20 mouse cellular contexts compared by ENCODE assay signal in the genomic region with DNA sequence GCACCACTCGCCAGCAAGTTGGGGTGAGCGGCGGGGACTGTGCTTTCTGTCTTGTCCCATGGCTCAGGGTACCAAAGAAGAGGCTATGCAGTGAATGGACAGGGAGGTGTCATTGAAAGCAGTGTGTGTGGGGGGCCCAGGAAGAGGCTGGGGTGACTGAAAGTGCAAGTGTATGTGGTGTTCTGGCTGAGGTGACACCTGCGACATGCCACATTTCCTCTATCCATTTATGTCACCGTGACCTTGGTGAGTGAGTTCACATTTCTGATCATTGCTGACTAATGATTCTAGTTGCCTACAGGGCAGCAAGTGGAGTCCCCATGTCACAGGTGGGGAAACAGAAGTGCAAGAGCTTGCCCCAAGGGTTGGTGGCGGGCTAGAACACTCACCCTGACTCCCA. TPM values are rescaled to one million over a fixed set of nuclear protein-coding genes. Genes with fewer than 3 reads are reported as not detected.
"Had no signal": no experiment of that assay in that cellular context is flagged by ENCODE, and none has a peak within 500 bp of the region (broad histone marks: within the 10 kb centered on the region; RNA-seq: fewer than 3 reads in every experiment).

No protein-coding gene starts in this region.

- H3K36me3 ChIP-seq: kidney, embryonic 15.5 days; limb, embryonic 10.5 days; liver, embryonic 15.5 days; midbrain, embryonic 15.5 days; neural tube, embryonic 13.5 days had no signal

- DNase-seq: kidney, adult 2 months; kidney, postnatal 25 days; layer of hippocampus, adult 9-11 months; lung, adult 2 months; lung, postnatal 4 days; retina, postnatal 1 day; right cerebral cortex, postnatal 4 days; spleen, adult 18-20 months; thymus, postnatal 25 days had no signal

- H3K27ac ChIP-seq: kidney, embryonic 15.5 days; left cerebral cortex, adult 2 months; limb, embryonic 10.5 days; liver, embryonic 15.5 days; midbrain, embryonic 15.5 days; neural tube, embryonic 13.5 days had no signal

- H3K4me2 ChIP-seq: kidney, embryonic 15.5 days; liver, embryonic 11.5 days; liver, embryonic 15.5 days; midbrain, embryonic 11.5 days; midbrain, embryonic 15.5 days; neural tube, embryonic 13.5 days had no signal

- H3K9me3 ChIP-seq: kidney, embryonic 15.5 days; limb, embryonic 10.5 days; liver, embryonic 15.5 days; megakaryocyte, embryonic 14.5 days; midbrain, embryonic 15.5 days; neural tube, embryonic 13.5 days had no signal

- H3K4me3 ChIP-seq: kidney, embryonic 15.5 days; left cerebral cortex, adult 2 months; limb, embryonic 10.5 days; liver, embryonic 15.5 days; megakaryocyte, embryonic 14.5 days; midbrain, embryonic 15.5 days; neural tube, embryonic 13.5 days had no signal

- H3K9ac ChIP-seq: kidney, embryonic 15.5 days; liver, embryonic 15.5 days; midbrain, embryonic 15.5 days; neural tube, embryonic 13.5 days had no signal

- ATAC-seq: lung, postnatal 0 days; midbrain, embryonic 15.5 days had no signal

RNA-seq across cellular contexts. Expression of a gene that starts 11.1 kb away (rescaled TPM):
- polyA plus RNA-seq: liver, embryonic 11.5 days; liver, embryonic 15.5 days; midbrain, embryonic 11.5 days; midbrain, embryonic 15.5 days; neural tube, embryonic 13.5 days had no signal

RNA-seq across cellular contexts. Expression of a gene that starts 32.3 kb away (rescaled TPM):
- total RNA-seq: left cerebral cortex, adult 2 months; left cerebral cortex, postnatal 14 days had no signal
- polyA plus RNA-seq: kidney, embryonic 15.5 days; limb, embryonic 10.5 days; midbrain, embryonic 11.5 days; neural tube, embryonic 13.5 days had no signal
